Mouse (Mus musculus) urinary bladder, adult 2 months (tissue): ENCODE results near the gene Rprd1b. TPM values are rescaled to one million over a fixed set of nuclear protein-coding genes. Genes with fewer than 3 reads are reported as not detected.
"Not testable (repeated sequence)": the region's sequence is repeated elsewhere in the genome, so short reads cannot be mapped to it uniquely, and the experiment has no call there.

Experiments
- DNase-seq: peaks from one replicate; pipeline ENCODE4 v3.0.0; 2022; ENCODE audit warnings: low spot score
- polyA plus RNA-seq: library from polyadenylated mRNA; depleted of rRNA; stranded (reverse); fragments of >200 nt; gene quantifications from 2 replicates; pipeline ENCODE4 v1.2.3, GENCODE M21; 2012

Gene Rprd1b
- polyA plus RNA-seq, 1 experiment, result 17.7 TPM

DNA sequence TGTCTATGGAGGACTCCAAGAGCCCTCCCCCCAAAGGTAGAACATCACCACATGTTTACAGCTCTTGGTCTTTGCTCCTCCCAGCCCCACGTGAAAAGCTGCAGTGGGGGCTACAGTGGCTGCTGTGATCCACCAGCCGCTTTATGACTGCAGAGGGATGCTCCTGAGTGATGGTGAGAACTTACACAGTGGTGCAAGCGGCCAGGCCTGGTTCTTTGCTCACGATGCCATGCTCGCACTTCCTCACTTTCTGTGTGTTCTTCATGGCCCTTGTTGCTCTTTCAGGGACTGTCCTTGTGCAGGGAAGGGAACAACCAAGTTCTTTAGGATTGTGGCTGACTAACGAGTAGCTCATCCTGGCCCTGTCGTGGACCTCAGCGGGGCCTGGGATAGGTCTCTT is 15.2 kb downstream of the Rprd1b start:
- DNase-seq, result no peak

DNA sequence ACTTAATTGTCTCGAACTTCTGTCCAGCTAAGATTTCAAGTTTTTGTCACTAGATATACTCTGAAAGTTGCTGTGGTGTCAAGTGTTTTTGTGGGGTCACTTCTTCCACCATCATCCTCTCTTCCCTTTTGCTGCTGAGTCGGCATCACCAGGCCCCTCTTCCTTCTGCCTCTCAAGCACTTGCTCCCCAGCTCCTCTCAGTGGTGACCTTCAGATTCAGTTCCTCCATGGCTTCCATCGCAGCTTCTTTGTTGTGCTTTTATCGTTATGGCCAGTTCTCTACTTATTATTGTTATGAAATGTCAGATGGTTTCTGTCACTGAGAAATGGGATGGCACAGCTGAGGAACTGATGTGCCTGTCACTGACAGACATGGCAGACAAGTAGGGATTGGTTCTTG is 17.9 kb downstream of the Rprd1b start:
- no peak for DNase-seq

DNA sequence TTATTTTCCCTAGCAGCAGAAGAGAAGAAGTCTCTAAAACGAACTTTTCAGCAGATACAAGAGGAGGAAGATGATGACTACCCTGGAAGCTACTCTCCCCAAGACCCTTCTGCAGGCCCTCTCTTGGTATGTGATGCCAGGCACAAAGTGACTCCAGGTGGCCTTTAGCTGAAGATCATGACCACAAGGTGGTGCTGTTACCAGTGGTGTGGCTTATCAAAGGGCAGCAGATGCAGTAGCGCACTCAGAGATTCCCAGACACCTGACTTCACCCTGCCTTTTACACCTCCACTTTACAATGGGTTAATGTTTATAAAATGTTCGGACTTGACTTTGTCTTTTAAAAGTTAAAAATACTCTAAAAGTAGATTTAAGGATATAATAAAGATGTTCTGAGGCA is 19.6 kb downstream of the Rprd1b start:
- no peak for DNase-seq

DNA sequence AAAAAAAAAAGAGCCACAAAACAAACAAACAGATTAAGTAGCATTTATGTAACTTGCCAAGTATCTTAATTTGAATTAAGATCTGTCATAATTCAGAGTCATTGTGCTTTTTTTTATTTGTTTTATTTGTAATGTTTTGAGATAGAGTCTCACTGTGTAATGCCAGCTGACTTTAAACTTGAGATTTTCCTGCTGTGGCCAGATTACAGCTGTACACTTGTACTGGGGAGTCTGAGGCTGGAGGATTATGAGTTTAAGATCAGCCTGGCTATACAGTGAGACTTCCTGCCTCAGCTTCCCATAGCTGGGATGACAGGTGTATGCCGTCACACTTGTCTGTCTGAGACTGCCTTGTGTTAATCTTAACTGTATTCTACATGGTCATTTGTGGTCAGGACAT is 20.4 kb downstream of the Rprd1b start:
- DNase-seq, result no peak

DNA sequence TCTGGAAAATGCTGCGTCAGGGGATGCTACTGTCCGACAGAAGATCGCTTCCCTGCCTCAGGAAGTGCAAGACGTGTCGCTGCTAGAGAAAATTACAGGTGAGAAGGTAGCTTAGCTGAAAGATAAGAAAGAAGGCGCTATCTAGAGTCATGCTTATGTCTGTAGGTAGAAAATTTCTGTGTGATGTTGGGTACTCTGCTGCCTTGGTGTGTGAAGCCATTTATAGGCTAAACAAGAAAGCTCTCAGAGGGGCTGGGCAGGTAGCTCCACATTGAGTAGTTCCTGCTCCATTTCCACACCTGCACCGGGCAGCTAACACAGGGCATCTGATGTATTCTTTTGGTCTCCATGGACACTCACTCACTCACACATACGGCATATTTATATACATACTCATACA is 21.8 kb downstream of the Rprd1b start:
- DNase-seq, result no peak

DNA sequence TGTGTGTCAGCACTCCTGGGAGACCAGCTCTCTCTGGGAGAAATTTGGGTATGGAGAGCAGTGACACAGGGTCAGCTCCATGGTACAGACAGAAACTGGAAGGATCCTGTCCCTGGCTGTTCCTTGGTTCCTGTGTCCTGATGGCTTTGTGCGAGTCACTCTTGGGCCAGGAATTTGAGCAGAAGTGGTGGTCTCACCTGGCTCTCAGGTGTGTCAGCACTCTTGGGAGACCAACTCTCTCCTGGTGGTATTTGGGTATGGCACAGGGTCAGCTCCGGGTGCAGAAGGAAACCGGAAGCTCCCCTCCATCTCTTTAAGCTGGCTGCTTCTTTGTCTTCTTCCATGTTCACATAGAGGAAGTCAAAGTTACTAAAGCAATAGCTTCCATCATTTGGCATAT is 26.3 kb downstream of the Rprd1b start:
- DNase-seq, result no peak

DNA sequence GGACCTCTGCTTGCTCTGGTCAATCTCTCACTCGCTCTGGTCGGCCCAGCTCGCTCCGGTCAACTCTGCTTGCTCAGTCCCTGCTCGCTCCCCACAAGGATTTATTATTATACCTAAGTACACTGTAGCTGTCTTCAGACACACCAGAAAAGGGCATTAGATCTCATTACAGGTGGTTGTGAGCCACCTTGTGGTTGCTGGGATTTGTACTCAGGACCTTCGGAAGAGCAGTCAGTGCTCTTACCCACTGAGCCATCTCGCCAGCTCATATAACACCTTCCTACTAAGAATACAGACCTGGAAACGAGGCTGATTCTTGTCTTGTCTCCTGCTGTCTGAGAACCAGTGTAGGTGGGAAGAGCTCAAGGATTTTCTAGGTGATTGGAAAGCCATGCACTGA is 27.1 kb downstream of the Rprd1b start:
- not testable (repeated sequence) for DNase-seq

DNA sequence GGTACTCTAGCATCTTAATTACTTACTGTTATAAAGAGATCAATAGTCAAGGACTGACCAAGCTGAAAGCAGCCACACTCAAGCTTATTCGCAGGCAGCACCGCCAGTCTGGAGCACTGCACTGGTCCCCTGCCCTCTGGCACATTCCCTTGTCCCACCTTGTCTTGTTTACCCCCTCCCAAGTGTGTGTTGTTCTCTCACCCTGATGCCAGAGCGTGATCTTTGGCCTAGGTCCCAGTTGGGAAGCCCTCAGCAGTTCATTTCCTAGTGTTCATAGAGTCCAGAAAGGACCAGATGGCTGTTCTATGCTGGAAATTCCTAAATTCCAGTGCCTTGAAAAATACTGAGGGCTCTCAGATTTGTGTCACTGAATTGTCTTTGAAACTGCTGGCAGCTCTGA is 28.7 kb downstream of the Rprd1b start:
- DNase-seq, result no peak

DNA sequence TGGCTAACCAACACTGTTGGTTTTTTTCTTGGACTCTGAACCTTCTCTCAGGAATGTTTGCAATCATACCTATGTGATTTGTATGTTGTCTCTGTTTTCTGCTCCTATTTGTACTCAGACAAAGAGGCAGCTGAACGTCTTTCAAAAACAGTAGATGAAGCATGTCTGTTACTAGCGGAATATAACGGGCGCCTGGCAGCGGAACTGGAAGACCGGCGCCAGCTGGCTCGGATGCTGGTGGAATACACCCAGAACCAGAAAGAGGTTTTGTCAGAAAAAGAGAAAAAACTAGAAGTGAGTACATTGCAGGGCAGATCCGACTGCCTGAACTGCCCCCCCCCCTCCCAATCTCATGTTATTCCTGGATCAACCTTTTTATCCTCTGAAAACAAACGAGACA is 30.2 kb downstream of the Rprd1b start:
- DNase-seq, result no peak

DNA sequence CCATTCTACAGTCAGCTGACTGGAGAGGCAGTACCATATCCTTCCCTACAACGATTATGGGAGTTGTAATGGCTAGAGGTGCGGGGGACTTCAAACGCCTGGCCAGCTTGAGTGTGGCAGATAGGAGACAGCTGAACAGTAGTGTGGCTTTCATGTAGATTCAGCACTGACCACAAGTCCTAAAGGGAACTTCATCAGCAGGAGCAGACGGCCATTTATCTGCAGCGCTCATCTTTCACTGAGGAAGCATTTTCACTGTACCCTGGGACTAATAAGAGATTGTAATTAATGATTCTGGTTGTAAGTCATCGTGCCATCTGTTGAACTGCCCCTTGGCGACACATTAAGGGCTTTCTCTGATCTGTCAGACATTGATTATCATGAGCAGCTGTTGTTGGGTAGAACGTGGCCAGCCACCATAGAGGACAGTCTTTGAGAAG is 31.4 kb downstream of the Rprd1b start:
- no peak for DNase-seq

DNA sequence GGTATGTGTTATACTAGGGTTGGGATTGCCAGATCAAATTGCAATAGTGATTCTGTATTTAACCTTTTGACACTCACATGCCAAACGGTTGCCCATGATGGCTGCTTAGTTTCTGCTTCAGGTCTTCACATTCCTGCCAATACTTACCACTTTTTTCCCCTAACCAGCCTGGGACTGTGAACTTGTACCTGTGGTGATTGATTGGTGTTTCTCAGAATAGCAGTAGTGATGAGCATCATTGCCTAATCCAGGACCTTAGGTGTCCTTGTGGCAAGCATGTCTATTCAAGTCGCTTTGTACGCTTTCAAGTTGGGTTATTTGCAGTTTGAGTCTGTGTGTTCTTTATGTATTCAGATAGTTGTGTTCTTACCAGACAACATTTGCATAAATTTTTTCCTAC is 34.7 kb downstream of the Rprd1b start:
- no peak for DNase-seq

DNA sequence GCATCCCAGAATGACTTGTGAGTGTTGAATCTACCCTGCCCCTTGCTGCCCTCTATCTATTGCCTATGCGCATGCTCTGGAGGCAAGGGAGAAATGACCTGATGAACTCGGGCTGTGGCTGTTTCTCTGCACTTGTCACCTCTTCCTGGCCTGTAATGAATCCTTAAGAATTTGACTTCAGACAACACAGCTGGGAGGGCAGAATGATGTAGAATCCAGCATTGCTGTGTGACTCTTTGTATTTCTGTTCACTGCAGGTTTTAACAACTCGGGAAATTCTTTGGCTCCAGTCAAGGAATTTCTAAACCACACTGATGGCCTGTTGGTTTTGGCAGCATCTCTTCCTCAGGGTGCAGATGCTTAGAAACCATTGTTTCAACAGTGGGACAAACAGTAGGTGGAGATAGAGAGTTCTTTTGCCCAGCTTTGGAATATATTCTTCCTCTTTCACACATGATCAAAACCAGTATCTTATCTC is 36.3 kb downstream of the Rprd1b start:
- DNase-seq, result no peak

DNA sequence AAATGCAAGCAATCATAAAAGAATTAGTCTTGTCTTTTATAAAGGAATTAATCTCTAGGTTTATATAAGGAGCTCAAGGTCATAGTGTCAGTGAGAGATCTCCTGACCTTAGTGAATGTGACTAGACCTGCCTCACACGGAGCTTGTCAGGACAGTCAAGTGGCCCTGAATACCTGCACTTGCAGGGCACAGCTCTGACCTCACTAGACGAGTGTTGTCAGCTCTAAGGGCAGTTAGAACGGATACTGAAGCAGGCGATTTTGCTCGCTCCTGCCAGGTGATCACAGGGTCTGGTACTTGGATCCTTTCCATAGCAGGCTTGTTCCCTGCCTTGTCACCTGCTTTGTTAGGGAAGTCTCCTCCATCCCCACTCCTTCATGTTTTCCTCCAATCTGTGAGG is 36.8 kb downstream of the Rprd1b start:
- no peak for DNase-seq

DNA sequence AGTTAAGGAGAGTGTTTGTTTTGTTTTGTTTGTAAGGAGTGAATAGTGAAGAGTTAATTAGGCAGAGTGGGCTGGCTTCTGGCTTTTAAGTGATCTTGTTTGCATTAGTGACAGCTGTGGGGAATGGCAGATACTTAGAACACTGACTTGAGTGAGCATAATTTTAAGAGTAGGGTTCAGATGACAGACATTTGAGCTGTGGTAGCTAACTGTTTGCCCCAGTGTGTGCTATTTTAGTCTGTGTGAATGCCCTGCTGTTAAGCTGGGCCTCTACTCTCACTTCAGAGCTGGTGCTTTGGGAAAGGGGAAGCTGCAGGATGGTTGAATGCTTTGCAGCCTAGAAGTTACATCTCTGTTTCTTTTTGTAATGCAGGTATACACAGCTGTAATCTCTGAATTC is 38.2 kb downstream of the Rprd1b start:
- DNase-seq, result no peak

DNA sequence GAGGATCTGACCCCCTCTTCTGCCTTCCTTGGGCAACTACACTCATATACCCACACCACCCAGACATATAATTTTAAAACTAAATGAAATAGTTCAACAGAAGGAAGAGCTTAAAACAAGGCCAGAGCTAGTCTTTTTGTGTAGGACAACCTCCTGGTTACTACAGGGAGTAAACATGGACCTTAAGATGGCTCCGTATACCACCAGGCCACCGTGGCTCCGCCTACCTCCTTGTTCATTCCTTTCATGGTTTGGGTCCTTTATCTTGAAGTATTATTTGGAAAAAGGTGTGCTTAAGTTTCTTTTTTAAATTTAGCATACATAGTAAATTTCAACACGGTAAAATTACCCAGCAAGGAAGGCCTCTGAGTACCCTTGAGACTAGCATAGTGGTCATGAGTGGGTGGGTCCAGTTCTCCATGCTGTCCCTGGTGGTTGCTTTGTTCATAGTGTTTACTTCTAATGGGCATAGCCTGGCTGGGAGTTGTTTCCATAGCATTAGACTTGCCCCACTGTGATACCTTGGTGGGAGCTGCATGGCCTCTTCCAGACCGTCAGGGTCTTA is 39.0 kb downstream of the Rprd1b start:
- no peak for DNase-seq

DNA sequence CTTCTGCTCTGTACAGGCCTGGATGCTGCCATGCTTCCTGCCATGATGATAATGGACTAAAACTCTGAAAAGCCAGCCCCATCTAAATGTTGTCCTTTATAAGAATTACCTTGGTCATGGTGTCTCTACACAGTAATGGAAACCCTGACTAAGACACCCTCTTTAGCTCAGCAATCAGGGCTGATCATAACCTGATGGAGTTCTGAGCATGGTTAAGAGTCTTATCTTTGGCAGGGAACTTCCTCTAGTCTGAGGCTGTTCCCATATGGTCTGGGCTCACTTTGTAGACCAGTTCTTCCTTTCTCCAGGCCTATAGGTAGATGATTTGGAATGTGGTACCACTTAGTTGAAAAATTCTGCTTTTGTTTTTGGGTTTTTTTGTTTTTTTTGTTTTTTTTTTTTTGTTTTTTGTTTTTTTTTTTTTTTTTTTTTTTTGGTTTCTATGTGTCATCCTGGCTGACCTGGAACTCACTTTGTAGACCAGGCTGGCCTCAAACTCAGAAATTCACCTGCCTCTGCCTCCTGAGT is 40.2 kb downstream of the Rprd1b start:
- no peak for DNase-seq

DNA sequence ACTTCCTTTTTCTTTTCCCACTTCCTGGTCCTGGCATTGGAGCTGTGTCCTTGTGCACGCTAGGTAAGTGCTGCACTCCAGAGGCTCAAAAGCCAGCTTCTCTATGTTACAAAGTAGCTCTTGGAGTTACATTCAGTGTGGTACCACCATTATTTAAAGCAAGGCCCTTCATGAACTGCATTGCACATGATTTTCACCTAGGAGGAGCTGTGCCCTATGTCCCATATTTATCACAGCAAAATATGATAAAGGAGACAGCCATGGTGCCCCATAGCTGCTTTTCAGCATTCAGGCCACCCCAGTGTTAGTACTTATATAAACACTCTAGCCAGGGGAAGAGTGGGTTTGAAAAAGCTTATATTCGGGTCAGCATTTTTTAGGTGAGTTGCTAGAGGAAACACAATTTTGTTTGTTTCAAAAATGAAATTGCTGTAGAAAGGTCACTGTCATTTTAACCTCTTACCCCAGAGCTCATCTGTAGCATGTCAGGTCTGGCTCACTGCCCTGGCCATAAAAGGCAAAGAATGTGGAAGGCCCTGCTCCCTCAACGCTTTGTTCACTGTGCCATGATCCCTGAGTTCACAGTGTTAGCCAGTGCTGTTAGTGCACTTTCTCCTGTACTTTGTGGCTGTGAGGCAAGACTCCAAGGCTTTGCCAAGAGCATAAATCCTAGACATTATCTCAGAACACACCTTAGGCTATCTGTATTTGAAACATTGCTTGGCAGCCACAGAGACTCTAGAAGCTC is 42.8 kb downstream of the Rprd1b start:
- DNase-seq, result no peak

DNA sequence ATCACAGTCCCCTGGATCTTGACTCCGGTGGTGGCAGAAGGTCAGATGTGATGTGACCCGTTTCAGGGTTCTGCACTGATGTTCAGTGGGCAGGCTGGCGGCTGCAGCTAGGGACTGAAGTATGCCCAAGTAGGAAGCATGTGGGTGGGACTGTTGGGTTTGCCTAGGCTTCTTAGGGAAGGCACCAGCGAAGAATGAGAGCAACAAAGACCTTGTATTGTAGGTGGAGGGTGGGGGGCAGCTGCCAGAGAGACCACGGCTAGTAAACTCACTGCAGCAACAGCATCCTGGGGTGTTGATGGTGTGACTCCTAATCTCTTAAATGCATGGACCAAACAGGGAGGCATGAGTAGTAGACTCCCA is 43.3 kb downstream of the Rprd1b start:
- no peak for DNase-seq

DNA sequence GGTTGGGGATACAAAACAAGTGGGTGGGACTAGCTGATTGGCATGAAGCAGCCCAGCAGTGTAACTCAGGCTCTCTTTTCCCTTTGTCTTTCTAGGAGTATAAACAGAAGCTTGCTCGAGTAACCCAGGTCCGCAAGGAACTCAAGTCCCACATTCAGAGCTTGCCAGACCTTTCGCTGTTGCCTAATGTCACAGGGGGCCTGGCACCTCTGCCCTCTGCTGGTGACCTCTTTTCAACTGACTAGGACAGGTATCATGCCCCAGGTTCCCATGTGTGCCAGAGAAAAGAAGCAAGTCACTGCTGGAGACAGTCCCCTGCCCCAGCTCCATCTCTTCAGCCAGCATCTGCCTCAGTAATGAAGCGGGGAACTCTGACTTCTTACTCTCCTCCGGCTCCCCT is 46.5 kb downstream of the Rprd1b start:
- DNase-seq, result no peak

DNA sequence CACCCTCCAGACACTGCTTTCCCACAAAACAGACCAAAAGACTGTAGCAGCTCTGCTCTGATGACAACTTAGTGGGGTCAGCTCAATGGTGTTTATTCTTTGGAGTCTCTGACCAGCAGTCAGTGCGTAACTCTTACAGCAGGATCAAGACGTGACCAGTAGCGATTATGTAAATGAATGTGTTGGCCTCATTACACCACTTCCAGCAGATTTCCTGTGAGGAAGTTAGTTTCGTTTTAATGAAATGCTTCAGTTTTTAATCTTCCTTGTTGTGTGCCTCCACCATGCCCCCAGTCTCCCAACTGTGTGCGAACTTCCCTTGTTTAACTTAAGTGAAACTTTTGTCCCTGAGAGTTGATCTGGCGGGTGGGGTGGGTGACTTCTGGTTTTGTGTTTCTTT is 48.4 kb downstream of the Rprd1b start:
- no peak for DNase-seq

DNA sequence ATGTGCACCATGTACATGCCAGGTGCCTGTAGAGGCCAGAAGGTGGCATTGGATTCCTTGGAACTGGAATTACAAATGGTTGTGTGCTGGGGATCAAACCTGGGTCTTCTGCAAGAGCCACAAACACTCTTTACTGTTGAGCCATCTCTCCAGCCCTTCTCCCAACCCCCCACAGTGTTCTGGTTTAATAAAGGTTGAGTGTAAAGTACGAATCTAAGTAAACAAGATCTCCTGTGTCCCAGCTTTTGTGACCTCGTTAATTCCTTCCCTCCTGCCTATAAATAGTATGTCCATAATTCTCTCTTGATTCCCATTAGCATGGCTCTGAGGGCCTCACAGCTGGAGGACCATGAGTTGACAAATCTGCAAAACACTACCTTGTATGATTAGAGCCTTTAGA is 49.7 kb downstream of the Rprd1b start:
- no peak for DNase-seq

DNA sequence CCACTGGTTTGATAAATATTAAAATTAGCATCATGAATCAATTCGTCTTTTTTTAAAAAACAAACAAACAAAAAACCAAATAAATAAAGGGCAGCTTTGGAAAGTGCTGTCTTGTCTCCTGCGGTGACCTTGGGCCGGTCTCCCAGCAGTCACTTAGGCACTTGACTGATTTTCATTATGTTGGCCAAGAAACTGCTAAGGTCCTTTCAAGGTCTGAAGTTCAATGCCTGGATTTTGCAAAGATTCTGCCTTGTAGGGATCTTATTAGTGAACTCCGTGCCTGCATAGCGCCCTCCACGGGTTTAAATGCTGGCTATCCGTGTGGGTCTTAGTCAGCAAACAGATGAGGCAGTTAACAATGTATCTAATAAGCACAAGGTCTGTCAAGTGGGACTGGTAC is 50.7 kb downstream of the Rprd1b start:
- DNase-seq, result no peak

DNA sequence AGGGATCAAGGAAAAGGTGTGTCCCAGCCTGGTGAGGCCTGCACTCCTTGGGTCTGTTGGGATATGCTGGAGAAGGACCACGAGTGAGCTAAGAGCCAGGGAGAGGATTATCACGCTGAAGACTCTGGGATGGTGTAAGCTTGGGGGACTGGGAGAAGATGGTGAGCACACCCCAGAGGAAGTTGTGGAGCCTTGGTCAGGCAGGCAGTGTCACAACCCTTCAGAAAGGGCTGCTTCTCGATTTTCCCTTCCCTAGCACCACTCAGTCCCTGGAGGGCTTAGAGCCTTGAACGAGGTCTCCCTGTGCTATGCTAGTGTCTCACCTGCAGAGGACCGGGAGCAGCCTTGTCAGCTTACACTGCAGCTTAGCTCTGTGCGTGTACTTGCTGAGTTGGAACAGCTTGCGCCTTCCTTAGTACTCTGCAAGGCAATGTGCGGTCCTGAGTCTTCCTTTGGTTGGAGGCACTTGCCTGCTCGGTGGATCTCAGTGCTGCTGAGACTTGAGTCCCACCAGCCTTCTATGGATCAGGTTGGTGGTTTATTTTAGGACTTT is 51.6 kb downstream of the Rprd1b start:
- no peak for DNase-seq
